Mouse (Mus musculus) liver, postnatal 0 days (tissue): Measurements from ENCODE around the gene Pick1.
"Not testable (repeated sequence)": the region's sequence is repeated elsewhere in the genome, so short reads cannot be mapped to it uniquely, and the experiment has no call there.

ENCODE experiments used
- CTCF ChIP-seq: sonication (generic); IDR thresholded peaks from 2 replicates; pipeline ENCODE4 v1.5.1; 2016; ENCODE audit warnings: antibody characterized with exemption, low read depth
- EP300 ChIP-seq: IDR thresholded peaks from 2 replicates; pipeline ENCODE4 v1.6.1; 2016; ENCODE audit warnings: antibody characterized with exemption, low read depth, mild to moderate bottlenecking

DNA sequence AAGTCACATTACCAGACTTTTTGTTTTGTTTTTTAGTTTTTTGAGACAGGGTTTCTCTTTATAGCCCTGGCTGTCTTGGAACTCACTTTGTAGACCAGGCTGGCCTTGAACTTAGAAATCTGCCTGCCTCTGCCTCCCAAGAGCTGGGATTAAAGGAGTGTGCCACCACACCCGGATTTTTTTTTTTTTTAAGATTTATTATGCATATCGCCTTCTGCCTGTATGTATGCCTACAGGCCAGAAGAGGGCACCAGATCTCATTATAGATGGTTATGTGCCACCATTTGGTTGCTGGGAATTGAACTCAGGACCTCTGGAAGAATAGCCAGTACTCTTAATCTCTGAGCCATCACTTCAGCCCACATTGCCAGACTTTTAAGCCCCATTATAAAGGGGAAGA, 3.2 kb upstream of the Pick1 start:
- TF ChIP-seq CTCF = peak; percentile 27; the same call in 1 of the 2 replicates
- not testable (repeated sequence) for TF ChIP-seq EP300
